Mouse (Mus musculus) thymus, postnatal 0 days (tissue): ENCODE results near the gene Cfap54. TPM values are rescaled to one million over a fixed set of nuclear protein-coding genes. Genes with fewer than 3 reads are reported as not detected.
A peak's percentile ranks its signal among the peaks of the same experiment; 100 is the strongest.

Experiments
- DNase-seq: peaks from one replicate; pipeline ENCODE4 v3.0.0-alpha.2; 2015; ENCODE audit warnings: low spot score
- polyA plus RNA-seq: library from polyadenylated mRNA; unstranded; fragments of >200 nt; fragmentation: Nextera tagmentation; extraction: Ambion mirVana; gene quantifications from 2 replicates; pipeline ENCODE4 v1.2.1, GENCODE M21; 2015

The Cfap54 gene
- polyA plus RNA-seq, 1 experiment from 2014 or later, result 0.68 TPM

GRCm38 (mm10) chr10:92942848-92943645 lies 138.4 kb downstream of the Cfap54 start:
- DNase-seq, result no peak

GRCm38 (mm10) chr10:92941616-92942015 lies 139.8 kb downstream of the Cfap54 start:
- DNase-seq, result no peak

- DNase-seq, result no peak
Observed at GRCm38 (mm10) chr10:92937741-92938285, 143.6 kb downstream of the Cfap54 start.

DNA sequence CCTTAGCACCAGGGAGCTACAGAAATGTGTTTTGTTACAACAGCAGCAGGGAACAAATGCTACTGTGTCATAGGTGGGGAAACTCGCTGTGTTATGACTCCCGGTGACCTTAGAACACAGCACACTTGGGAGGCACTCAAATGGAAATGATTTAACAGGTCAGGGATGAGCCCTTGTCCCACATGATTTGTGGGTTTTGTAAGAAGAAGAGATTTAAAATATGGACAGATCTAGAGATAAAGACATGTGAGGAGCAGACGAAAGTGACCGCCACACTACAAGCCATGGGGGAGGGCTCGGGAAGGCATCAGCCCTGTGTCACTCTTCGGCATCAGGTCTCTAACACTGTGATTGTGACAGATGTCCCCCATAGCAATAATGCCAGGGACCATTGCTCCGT lies 144.3 kb downstream of the Cfap54 start:
- no peak for DNase-seq

DNA sequence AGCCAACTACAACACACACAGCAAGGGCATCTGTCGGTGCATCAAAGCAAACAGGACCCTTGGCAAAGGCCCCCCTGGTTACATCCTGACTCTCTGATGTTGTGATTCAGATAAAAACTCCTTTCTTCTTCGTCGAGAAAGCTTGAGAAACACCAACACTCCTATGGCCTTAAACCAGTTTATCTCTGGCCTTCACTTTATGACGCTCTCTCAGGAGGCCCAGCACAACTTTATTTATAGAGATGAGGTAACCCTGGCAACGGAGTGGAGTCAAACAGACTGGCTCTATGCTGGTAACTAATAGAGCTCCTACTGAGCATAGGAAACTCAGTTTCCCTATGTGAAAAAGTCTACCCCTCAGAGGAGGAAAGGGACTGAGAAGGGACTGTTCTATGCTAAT lies 146.9 kb downstream of the Cfap54 start:
- no peak for DNase-seq

GRCm38 (mm10) chr10:92933616-92934015 lies 147.8 kb downstream of the Cfap54 start:
- DNase-seq, result no peak

DNA sequence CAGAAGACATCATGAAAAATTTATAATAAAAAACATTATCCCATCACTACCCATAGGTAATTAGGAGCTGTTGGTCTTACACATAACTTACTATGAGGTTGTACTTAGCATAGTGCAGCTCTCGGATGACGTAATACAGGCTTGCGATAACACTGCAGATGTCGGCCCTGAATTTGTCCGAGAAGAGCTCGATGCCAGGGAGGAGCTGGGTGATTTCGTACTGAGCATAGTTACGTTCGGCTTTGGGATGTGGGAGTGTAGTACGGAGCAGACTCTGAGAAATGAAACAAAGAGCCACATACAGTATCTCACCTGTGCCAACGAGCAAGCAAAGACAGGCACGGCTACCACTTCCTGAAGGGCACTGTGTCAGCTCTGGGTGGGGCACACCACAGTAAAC lies 149.0 kb downstream of the Cfap54 start:
- DNase-seq, result no peak

DNA sequence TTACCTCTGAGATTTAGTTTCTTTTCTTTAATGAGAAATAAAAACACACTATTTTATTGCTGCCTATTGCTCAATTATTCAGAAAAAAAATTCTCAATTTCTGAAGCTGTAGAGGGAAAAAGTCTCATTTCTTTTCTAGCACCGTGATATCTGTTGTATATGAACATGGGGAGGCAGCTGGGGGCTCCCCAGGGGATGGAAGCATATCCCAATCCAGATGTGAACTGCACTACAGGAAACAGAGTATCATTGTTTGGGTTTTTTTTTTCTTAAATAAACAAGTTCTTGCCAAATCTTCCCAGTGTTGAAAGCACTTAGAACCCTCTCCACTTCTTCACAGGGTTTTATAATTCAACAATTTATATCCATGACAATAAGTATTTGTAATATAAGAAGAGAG lies 151.4 kb downstream of the Cfap54 start:
- DNase-seq, result no peak

- DNase-seq, result no peak
Observed at GRCm38 (mm10) chr10:92928256-92928655, 153.2 kb downstream of the Cfap54 start.

- DNase-seq, result no peak
Observed at GRCm38 (mm10) chr10:92918551-92918950, 162.9 kb downstream of the Cfap54 start.

- DNase-seq, result no peak
Observed at GRCm38 (mm10) chr10:92907246-92907645, 174.2 kb downstream of the Cfap54 start.

DNA sequence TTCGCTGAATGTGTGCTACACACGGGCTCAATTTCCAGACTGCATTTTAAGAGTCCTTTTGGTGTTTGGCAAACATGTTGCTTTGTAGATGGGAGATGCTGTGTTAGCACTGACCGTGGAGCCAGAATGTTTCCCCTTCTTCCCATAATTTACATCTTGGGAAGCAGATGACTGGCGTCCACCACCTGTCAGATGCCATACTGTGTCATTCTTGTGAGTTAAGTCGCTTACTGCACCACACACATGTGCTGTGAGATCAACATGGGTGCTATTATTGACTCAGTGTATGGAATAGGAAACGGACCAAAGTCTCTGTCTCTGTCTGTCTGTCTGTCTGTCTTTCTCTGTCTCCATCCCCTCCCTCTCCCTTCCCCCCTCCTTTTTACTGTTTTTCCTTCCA lies 193.0 kb downstream of the Cfap54 start:
- no peak for DNase-seq

- DNase-seq, result no peak
Observed at GRCm38 (mm10) chr10:92878000-92878399, 203.4 kb downstream of the Cfap54 start.

DNA sequence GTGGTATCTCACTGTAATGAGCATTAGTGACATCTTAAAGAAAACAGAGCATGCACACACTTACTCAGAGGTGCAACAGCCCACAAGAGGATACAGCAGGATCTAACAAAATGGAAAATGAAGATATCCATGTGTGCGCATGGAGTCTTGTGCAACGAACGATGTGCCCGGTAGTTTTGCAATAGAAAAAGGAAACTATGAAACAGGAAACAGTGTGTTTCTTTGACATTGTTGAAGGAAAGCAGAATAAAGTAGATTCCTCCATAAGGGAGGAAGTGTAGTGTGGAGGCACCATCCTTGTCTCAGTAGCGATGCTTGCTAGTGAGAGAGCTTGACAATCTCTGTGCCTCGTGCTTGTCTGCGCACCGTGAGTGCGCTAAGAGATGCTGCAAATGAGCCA lies 240.4 kb downstream of the Cfap54 start:
- DNase-seq, result no peak

GRCm38 (mm10) chr10:92837572-92837971 lies 243.8 kb downstream of the Cfap54 start:
- no peak for DNase-seq

DNA sequence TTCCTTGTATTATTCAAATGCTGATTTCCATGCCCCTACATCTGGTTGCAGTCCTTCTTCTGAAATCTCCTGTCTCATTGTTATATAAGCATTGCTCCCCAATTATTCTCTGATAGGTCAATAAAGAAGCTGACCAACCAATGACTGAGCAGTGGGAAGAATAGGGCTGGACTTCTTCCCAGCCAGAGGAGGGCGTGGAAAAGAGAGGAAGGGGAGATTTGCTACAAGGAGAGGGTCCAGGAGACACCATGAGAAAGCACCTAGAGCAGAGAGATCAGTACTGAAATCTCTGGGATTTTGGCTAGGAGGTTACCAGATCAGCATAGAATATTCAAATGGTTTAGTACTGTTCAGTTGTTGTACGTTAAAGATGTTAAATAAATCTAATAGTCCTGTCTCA lies 244.4 kb downstream of the Cfap54 start:
- no peak for DNase-seq

GRCm38 (mm10) chr10:92821499-92821898 lies 259.9 kb downstream of the Cfap54 start:
- no peak for DNase-seq

DNA sequence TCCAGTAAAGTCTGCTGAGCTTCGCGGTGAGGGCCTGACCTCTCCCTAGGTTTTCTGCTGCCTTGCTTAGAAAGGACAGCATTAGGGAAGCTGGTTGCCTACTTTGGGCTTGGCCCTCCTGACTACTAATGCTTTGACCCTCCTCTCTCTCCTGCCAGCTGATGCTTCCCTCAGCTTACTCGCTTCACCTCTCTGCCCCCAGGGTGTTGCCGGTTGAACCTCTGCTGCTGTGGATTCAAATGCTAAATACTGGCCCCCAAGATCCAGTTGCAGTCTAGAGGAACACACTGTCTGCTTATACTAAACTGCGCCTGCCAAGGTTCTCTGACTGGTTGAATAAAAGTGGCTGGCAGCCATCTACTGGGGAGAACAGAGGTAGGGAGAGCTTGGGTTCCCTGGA lies 263.2 kb downstream of the Cfap54 start:
- DNase-seq, result no peak

DNA sequence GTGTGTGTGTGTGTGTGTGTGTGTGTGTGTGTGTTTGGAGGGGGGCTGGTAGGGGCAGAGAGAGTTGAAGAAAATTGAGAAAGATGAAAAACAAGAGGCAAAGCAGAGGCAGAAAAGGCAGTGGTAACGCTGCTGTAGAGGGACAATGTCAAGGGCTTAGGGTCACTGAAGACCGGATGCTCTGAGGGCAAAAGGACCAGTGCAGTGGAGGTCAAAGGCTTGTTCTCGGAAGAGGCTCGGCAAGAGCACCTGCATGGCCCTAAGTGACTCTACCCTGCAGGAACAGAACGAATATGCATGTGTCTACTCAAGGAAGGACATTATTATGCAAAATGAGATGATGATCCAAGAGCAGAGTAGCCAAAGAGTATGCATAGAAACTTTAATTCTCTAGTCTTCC lies 264.5 kb downstream of the Cfap54 start:
- no peak for DNase-seq

- no peak for DNase-seq
Observed at GRCm38 (mm10) chr10:92810894-92811293, 270.5 kb downstream of the Cfap54 start.

DNA sequence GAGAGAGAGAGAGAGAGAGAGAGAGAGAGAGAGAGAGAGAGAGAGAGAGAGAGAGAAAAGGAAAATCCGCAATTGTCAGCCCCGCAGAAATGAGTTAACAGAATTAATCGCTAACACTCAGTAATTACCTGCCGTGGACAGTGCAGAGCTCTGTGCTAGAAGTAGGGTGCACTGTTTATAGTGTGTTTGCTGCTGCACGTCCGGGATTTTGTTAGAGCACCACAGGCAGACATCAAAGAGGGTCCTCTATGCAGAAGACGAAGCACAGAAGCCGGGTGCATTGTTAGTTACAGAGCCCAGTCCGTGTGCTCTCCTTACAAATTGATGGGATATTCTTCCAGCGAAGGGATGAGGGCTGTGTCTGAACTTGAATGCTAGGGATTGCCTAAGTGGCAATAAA lies 289.5 kb downstream of the Cfap54 start:
- no peak for DNase-seq

GRCm38 (mm10) chr10:92791531-92791900 lies 289.9 kb downstream of the Cfap54 start:
- no peak for DNase-seq

DNA sequence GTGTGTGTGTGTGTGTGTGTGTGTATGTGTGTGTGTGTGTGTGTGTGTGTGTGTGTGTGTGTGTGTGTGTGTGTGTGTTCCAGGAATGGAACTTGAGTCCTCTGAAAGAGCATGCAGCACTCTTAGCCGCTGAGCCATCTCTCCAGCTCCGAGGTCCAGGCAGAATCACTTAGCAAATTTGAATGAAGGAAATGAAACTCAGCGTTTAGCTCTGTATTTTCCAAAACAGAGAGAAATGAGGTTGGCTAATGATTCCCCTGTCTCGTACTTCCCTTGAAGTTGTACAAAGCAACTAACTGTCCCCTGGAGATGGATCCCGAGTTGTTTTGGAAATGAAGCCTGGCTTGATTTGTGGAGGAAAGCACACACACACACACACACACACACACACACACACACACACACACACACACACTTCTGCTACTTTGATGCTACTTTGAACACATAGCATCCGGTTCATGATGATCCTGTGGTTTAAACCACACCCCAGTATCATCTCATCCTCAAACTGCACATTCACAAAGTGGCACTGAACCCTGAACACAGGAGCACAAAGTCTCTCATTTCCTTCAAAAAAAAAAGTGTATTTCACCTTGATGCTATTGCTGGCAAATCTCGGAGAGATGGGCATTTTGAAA lies 290.4 kb downstream of the Cfap54 start:
- DNase-seq, result peak; percentile 5
